Mouse (Mus musculus) ES-E14 (cell line): Measurements from ENCODE around the gene Epha5.

Source experiments
- CHD2 ChIP-seq: IDR thresholded peaks from 2 replicates; pipeline ENCODE4 v1.6.1; 2014; ENCODE audit warnings: mild to moderate bottlenecking, low read depth, low read length, inconsistent platforms
- HCFC1 ChIP-seq: IDR thresholded peaks from 2 replicates; pipeline ENCODE4 v1.6.1; 2012; ENCODE audit warnings: low read length, inconsistent platforms, borderline replicate concordance; ENCODE audit not compliant: insufficient read depth
- MAFK ChIP-seq: IDR thresholded peaks from 2 replicates; pipeline ENCODE4 v1.6.1; 2014; ENCODE audit warnings: mild to moderate bottlenecking, low read depth, low read length, inconsistent platforms; ENCODE audit not compliant: insufficient read depth
- ZNF384 ChIP-seq: IDR thresholded peaks from 2 replicates; pipeline ENCODE4 v1.6.1; 2012; ENCODE audit warnings: low read depth, low read length, inconsistent platforms

GRCm38 (mm10) chr5:84318814-84319340, 98.3 kb downstream of the Epha5 start:
- no peak for TF ChIP-seq HCFC1
- no peak for TF ChIP-seq MAFK
- no peak for TF ChIP-seq ZNF384
- TF ChIP-seq CHD2: no peak
